Comparison of ENCODE assay signal across 15 mouse cellular contexts in the genomic region with DNA sequence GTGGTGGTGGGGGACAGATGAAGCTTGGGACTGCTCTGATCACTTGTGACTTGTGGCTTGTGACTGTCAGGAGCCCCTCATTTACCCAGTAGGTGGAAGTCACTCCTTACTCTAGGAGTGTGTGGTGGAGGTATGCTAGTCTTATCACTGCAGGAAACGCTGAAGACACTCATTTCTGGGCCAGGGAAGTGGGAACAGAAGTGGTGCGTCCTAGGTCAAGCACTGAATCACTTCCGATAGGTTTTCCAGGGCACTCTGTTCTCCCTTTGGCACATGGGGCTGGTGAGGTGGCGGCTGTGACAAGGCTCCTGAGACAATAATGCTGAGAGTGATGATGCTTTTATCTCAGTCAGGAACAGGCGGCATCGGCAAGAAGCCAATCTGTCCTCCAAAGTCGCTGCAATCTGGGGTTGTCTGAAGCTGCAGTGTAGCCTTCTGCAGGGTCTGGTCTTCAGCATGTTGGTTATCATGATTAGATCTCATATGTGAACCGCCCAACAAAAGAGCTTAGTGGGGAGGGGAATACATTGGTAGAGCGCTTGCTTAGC. TPM values are rescaled to one million over a fixed set of nuclear protein-coding genes. Genes with fewer than 3 reads are reported as not detected.
A peak's percentile ranks its signal among the peaks of the same experiment; 100 is the strongest.
DNase-seq lines count a peak whose midpoint lies in the region; ATAC-seq and TF ChIP-seq lines count a peak whose summit lies in the region.
"Had no signal": no experiment of that assay in that cellular context is flagged by ENCODE, and none has a peak within 500 bp of the region (broad histone marks: within the 10 kb centered on the region; RNA-seq: fewer than 3 reads in every experiment).

No protein-coding gene starts in this region.

- no peak for TF ChIP-seq CTCF in layer of hippocampus, adult 2 months (conservative IDR thresholded peaks at IDR 0.05)

- no peaks in the 10 kb centered on the region for H3K27me3 ChIP-seq in heart, embryonic 11.5 days (ENCODE audit: control insufficient read depth, insufficient read depth, low read length)
- H3K27me3 ChIP-seq in intestine, embryonic 14.5 days (replicated peaks; ENCODE audit: control insufficient read depth, insufficient read depth, low read length), result no peaks in the 10 kb centered on the region
- H3K27me3 ChIP-seq: hindbrain, embryonic 12.5 days; midbrain, embryonic 15.5 days had no signal

- DNase-seq in heart, postnatal 25 days (ENCODE audit: low spot score), result no peak
- DNase-seq in layer of hippocampus, adult 2 months (ENCODE audit: low spot score in 2 of 2), result peak; percentile 25 to 43
- DNase-seq in layer of hippocampus, adult 9-10 months (ENCODE audit: low spot score), result no peak
- DNase-seq in intestine, embryonic 14.5 days (ENCODE audit: low spot score), result no peak
- peak; percentile 6 for DNase-seq in lung, postnatal 36 days
- no peak for DNase-seq in thymus, postnatal 25 days
- DNase-seq in ovary, postnatal 36 days (ENCODE audit: low spot score), result no peak
- DNase-seq: cerebellum, postnatal 10 days; spleen, adult 18-20 months had no signal

- H3K36me3 ChIP-seq in heart, embryonic 11.5 days (ENCODE audit: control insufficient read depth, insufficient read depth, low read length), result no peaks in the 10 kb centered on the region
- H3K36me3 ChIP-seq in intestine, embryonic 14.5 days (ENCODE audit: control insufficient read depth, insufficient read depth, low read length), result 0 out of 2 replicates have a peak, but pooled peaks cover 2% of the 10 kb centered on the region
- H3K36me3 ChIP-seq: hindbrain, embryonic 12.5 days; midbrain, embryonic 15.5 days had no signal

- no peaks in the 10 kb centered on the region for H3K9me3 ChIP-seq in heart, embryonic 11.5 days (replicated peaks; ENCODE audit: control insufficient read depth, low read length)
- no peaks in the 10 kb centered on the region for H3K9me3 ChIP-seq in intestine, embryonic 14.5 days (ENCODE audit: control insufficient read depth, low read length)
- H3K9me3 ChIP-seq: hindbrain, embryonic 12.5 days; midbrain, embryonic 15.5 days had no signal

- peaks cover 10% of the 10 kb centered on the region for H3K4me1 ChIP-seq in heart, embryonic 11.5 days (ENCODE audit: control insufficient read depth, insufficient read depth, low read length)
- H3K4me1 ChIP-seq in intestine, embryonic 14.5 days (replicated peaks; ENCODE audit: control insufficient read depth, insufficient read depth, low read length), result peaks cover 32% of the 10 kb centered on the region
- H3K4me1 ChIP-seq: hindbrain, embryonic 12.5 days; midbrain, embryonic 15.5 days had no signal

- H3K9ac ChIP-seq in heart, embryonic 11.5 days (ENCODE audit: low read depth, low read length), result no peak overlapping the region
- H3K9ac ChIP-seq in intestine, embryonic 14.5 days (ENCODE audit: low read length), result 0 out of 2 replicates have a peak overlapping the region, but pooled peaks have one; percentile 7
- H3K9ac ChIP-seq: hindbrain, embryonic 12.5 days; liver, embryonic 14.5 days; midbrain, embryonic 15.5 days had no signal

- ATAC-seq in heart, embryonic 11.5 days (replicated peaks; ENCODE audit: insufficient number of reproducible peaks, low FRiP score, low TSS enrichment), result 0 out of 2 replicates have a peak, but pooled peaks have one; percentile 42
- no peak for ATAC-seq in intestine, embryonic 14.5 days (replicated peaks; ENCODE audit: low FRiP score, low TSS enrichment, low read depth)
- ATAC-seq: midbrain, embryonic 15.5 days had no signal

- WGBS in heart, embryonic 11.5 days (ENCODE audit: insufficient replicate concordance), result 31% methylated on average over 9 of the region's 9 CpGs
- 83% methylated on average over 9 of the region's 9 CpGs for WGBS in intestine, embryonic 14.5 days

- no peak overlapping the region for H3K4me3 ChIP-seq in heart, embryonic 11.5 days (ENCODE audit: low read depth, low read length)
- no peak overlapping the region for H3K4me3 ChIP-seq in layer of hippocampus, adult 2 months
- no peak overlapping the region for H3K4me3 ChIP-seq in intestine, embryonic 14.5 days (ENCODE audit: low read depth, low read length)
- H3K4me3 ChIP-seq: erythroblast, embryonic 14.5 days; hindbrain, embryonic 12.5 days; midbrain, embryonic 15.5 days had no signal

- H3K4me2 ChIP-seq in heart, embryonic 11.5 days, result no peak overlapping the region
- H3K4me2 ChIP-seq in intestine, embryonic 14.5 days (ENCODE audit: low read length), result no peak overlapping the region
- H3K4me2 ChIP-seq: hindbrain, embryonic 12.5 days; midbrain, embryonic 15.5 days had no signal

- intact Hi-C loops in heart, postnatal 25 days (cut with DNase I), result no loop called here

- no peak overlapping the region for H3K27ac ChIP-seq in heart, embryonic 11.5 days (ENCODE audit: low read depth, low read length)
- H3K27ac ChIP-seq in layer of hippocampus, adult 2 months, result peak overlapping the region; percentile 68
- peak overlapping the region; percentile 74 for H3K27ac ChIP-seq in intestine, embryonic 14.5 days (ENCODE audit: low read depth)
- H3K27ac ChIP-seq: hindbrain, embryonic 12.5 days; liver, embryonic 14.5 days; midbrain, embryonic 15.5 days had no signal

RNA-seq across cellular contexts. Expression of gene Rerg, which starts 59.0 kb away (rescaled TPM):
- polyA plus RNA-seq in heart, embryonic 11.5 days (2014; fragmentation: Nextera tagmentation; extraction: Ambion mirVana), result 4.4 and 4.6 TPM in 2 replicates
- 1 to 10 TPM; 3.5 to 4.8 TPM for total RNA-seq in heart, postnatal 25 days (2021)
- 10 to 100 TPM; 36.9 to 41.8 TPM for total RNA-seq in layer of hippocampus, adult 2 months (2021)
- 25.3 and 28.8 TPM in 2 replicates for polyA plus RNA-seq in intestine, embryonic 14.5 days (2014; fragmentation: Nextera tagmentation; extraction: Ambion mirVana)
- total RNA-seq: neutrophil, adult 5-6 weeks had no signal
- polyA plus RNA-seq: erythroblast, embryonic 14.5 days had no signal

Comparison
In these comparisons a context has a peak if more than half of its experiments do, and no peak if none do; other contexts are left out.
1. DNase-seq: peak in layer of hippocampus, adult 2 months (2 of 2) and lung, postnatal 36 days (single experiment); none in heart, postnatal 25 days (single experiment), layer of hippocampus, adult 9-10 months (single experiment), intestine, embryonic 14.5 days (single experiment), thymus, postnatal 25 days (single experiment) and ovary, postnatal 36 days (single experiment).
2. RNA of gene Rerg, which starts 59.0 kb away (total RNA-seq): 36.9 to 41.8 TPM in layer of hippocampus, adult 2 months; 3.5 to 4.8 TPM in heart, postnatal 25 days; every median in the first group is over 4 times any median in the second.